Mouse (Mus musculus): ENCODE data around the gene Fam214a.
"Not testable (repeated sequence)": the region's sequence is repeated elsewhere in the genome, so short reads cannot be mapped to it uniquely, and the experiment has no call there.

Gene Fam214a

DNA sequence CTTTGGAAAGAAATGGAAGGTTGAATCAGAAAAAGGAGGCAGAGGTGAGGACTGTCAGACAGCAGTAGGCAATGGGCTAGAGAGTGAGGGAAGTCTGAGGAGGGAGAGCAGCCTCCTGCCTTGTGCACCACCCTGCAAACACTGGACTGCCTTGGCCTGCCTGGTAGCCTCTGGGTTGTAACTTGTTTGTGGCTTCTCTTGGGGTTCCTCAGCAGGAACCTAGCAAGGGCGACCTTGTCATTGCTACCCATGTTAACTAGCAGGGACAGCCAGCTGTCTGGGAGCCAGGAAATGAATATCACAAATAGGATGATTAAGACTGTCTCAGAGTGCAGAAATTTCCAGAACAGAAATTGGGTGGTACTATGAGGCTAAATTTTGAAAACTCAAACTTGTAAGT is 27.2 kb downstream of the Fam214a start:
- no peak for DNase-seq (ENCODE audit: low read depth, low spot score)

- no peak for DNase-seq (ENCODE audit: low read depth, low spot score)
Observed at GRCm38 (mm10) chr9:74981663-74982111, 29.0 kb downstream of the Fam214a start.

GRCm38 (mm10) chr9:74982193-74982592 is 29.5 kb downstream of the Fam214a start:
- DNase-seq (ENCODE audit: low read depth, low spot score), result no peak

DNA sequence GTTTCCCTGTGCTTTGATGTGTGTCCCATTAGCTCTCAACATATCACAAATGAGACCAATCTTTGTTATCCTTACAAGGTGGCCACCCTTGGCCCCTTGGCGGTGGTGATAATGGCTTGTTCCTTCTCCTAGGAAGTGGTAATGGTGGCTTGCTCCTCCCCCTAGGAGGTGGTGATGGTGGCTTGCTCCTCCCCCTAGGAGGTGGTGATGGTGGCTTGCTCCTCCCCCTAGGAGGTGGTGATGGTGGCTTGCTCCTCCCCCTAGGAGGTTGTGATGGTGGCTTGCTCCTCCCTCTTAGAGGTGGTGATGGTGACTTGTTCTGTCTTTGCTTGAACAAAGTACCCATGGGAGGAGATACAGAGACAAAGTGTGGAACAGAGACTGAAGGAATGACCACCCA is 30.0 kb downstream of the Fam214a start:
- not testable (repeated sequence) for DNase-seq (ENCODE audit: low read depth, low spot score)

GRCm38 (mm10) chr9:74985173-74985715 is 32.6 kb downstream of the Fam214a start:
- DNase-seq (ENCODE audit: low read depth, low spot score), result no peak

GRCm38 (mm10) chr9:74985770-74986169 is 33.1 kb downstream of the Fam214a start:
- no peak for DNase-seq (ENCODE audit: low read depth, low spot score)

- DNase-seq (ENCODE audit: low read depth, low spot score), result no peak
Observed at GRCm38 (mm10) chr9:74988893-74989460, 36.3 kb downstream of the Fam214a start.

- DNase-seq (ENCODE audit: low read depth, low spot score), result no peak
Observed at GRCm38 (mm10) chr9:74989990-74990389, 37.3 kb downstream of the Fam214a start.

GRCm38 (mm10) chr9:74994611-74995257 is 42.0 kb downstream of the Fam214a start:
- DNase-seq (ENCODE audit: low read depth, low spot score), result no peak

GRCm38 (mm10) chr9:74996349-74996748 is 43.7 kb downstream of the Fam214a start:
- no peak for DNase-seq (ENCODE audit: low read depth, low spot score)

DNA sequence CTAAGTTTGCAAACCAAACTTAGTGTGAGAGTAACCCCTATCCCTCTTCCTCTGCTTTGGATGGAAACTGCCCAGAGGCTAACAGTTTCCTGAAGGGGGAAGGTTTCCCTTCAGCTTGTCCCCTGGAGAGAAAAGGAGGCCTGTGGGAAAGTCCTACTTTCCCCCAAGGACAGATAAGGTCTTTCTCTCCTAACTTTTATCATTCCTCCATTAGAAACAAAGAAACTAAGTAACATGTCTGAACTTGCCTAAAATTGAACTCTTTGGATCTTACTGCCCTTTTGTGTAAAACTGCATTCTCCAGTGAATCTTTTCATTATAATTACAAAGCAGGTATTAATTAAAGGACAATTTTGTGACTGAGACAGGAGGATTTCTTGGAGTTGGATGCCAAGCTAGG is 45.3 kb downstream of the Fam214a start:
- DNase-seq (ENCODE audit: low read depth, low spot score), result no peak

GRCm38 (mm10) chr9:75001006-75001405 is 48.3 kb downstream of the Fam214a start:
- no peak for DNase-seq (ENCODE audit: low read depth, low spot score)

DNA sequence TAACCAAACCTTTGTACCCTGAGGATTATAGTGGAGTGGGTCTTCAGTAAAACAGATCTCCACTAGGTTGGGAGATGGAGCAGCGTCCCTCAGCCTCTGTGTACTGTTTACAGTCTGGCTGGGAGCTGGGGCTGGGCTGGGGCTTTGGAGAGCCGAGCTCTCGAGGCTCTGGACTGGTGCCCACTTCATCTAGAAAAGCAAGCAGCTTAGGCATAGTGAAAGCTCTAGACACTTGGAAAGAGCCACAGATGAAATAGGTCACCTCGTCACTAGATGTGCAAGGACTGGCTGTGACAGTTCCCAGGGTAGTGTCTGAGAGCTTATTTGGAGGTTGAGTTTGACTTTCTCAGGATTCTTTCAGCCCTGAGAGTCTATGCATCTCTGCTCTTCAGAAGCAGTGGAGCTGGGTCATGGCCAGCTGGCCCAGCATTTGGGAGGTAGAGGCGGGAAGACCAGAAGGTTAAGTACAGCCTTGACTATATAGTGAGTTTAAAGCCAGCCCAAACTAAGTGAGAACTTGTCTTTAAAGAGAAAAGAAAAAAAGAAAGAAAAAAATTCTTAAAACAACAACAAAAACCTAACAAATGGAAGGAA is 49.0 kb downstream of the Fam214a start:
- no peak for DNase-seq (ENCODE audit: low read depth, low spot score)

- no peak for DNase-seq (ENCODE audit: low read depth, low spot score)
Observed at GRCm38 (mm10) chr9:75002262-75002661, 49.6 kb downstream of the Fam214a start.

DNA sequence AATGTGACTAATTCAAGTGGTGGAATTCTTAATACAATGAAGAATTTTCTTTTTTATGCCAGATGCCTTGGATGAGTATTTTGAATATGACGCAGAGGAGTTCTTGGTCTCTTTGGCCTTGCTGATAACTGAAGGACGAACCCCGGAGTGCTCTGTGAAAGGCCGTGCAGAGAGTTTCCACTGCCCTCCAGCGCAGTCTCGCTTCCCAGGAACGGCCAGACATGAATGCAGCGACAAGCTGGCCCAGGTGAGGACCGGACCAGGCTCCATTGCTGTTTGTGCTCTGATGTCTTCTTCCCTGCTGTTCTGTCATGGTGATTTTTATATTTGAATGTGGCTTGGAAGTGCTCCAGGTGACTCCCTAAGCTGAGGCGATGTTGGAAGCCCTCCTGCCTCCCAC is 51.5 kb downstream of the Fam214a start:
- no peak for DNase-seq (ENCODE audit: low read depth, low spot score)

- DNase-seq (ENCODE audit: low read depth, low spot score), result peak; percentile 37
Observed at GRCm38 (mm10) chr9:75016591-75016990, 63.9 kb downstream of the Fam214a start.

- no peak for DNase-seq (ENCODE audit: low read depth, low spot score)
Observed at GRCm38 (mm10) chr9:75019181-75019580, 66.5 kb downstream of the Fam214a start.

DNA sequence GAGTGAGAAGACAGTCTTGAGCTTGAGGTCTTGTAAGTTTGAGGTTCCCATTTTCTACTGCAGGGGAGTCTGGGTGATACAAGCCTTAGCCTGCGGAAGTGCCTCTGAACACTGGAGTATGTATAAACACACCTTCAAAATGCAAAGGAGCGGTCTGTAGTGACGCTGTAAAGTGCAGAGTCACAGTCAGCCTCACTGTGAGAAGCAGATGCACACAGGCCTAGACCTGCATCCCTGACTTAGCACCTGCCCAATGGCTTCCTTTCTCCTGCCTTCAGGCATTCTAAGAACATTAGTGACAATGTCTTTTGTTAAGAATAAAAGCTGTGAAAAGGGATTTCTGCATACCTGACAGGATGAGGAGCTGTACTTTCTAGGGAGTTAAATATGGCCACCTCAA is 66.9 kb downstream of the Fam214a start:
- no peak for DNase-seq (ENCODE audit: low read depth, low spot score)

GRCm38 (mm10) chr9:75020561-75020960 is 67.9 kb downstream of the Fam214a start:
- DNase-seq (ENCODE audit: low read depth, low spot score), result no peak

DNA sequence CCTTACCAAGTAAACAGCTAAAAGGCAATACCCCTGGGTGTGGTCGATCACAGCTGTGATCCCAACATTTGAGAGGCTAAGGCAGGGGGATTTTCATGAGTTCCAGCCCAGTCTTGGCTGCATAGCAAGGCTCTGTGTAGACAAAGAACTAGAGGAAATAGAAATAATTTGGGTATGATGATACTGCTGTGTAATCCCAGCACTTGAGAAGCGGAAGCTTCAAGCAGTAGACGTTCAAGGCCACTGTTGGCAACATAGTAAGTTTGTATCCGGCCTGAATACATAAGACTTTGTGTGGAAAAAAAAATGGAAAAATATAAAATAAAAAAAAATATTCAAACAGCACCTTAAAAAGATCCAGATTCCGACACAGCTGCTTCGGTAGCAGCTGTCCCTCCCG is 69.9 kb downstream of the Fam214a start:
- no peak for DNase-seq (ENCODE audit: low read depth, low spot score)

- DNase-seq (ENCODE audit: low read depth, low spot score), result no peak
Observed at GRCm38 (mm10) chr9:75023150-75023894, 70.6 kb downstream of the Fam214a start.

- DNase-seq (ENCODE audit: low read depth, low spot score), result no peak
Observed at GRCm38 (mm10) chr9:75024089-75024488, 71.4 kb downstream of the Fam214a start.

Data from mesoderm, embryonic 11.5 days (tissue).